Mouse (Mus musculus) neural tube, embryonic 11.5 days (tissue): ENCODE results near the gene Trim80. TPM values are rescaled to one million over a fixed set of nuclear protein-coding genes. Genes with fewer than 3 reads are reported as not detected.
A peak's percentile ranks its signal among the peaks of the same experiment; 100 is the strongest.
"Not testable (repeated sequence)": the region's sequence is repeated elsewhere in the genome, so short reads cannot be mapped to it uniquely, and the experiment has no call there.

ENCODE experiments used
- ATAC-seq: fragments of 200-750 bp; cut with Nextera tagmentation; 2 replicates; pipeline ENCODE4 v1.8.0; 2017; ENCODE audit warnings: moderate number of reproducible peaks, mild to moderate bottlenecking, moderate TSS enrichment, moderate library complexity; ENCODE audit not compliant: insufficient read depth, low FRiP score, low TSS enrichment
- DNase-seq: peaks from one replicate; pipeline ENCODE4 v3.0.0-alpha.2; 2015; ENCODE audit warnings: low spot score
- H3K27ac ChIP-seq: fragments of 300-500 bp; sonication (generic); 2 replicates; pipeline ENCODE4 v1.5.1; 2014; ENCODE audit warnings: low read depth, mild to moderate bottlenecking, low read length
- H3K27me3 ChIP-seq: fragments of 300-500 bp; sonication (generic); 2 replicates; pipeline ENCODE4 v1.6.1; 2014; ENCODE audit warnings: mild to moderate bottlenecking, low read length, mixed read lengths; ENCODE audit not compliant: control insufficient read depth, insufficient read depth
- H3K36me3 ChIP-seq: fragments of 300-500 bp; sonication (generic); 2 replicates; pipeline ENCODE4 v1.6.1; 2014; ENCODE audit warnings: mild to moderate bottlenecking, low read length, moderate library complexity, mixed read lengths; ENCODE audit not compliant: control insufficient read depth, insufficient read depth
- H3K4me1 ChIP-seq: fragments of 300-500 bp; sonication (generic); 2 replicates; pipeline ENCODE4 v1.6.1; 2014; ENCODE audit warnings: low read length, mixed read lengths; ENCODE audit not compliant: control insufficient read depth, insufficient read depth
- H3K4me2 ChIP-seq: fragments of 300-500 bp; sonication (generic); 2 replicates; pipeline ENCODE4 v1.6.1; 2014; ENCODE audit warnings: low read depth, mild to moderate bottlenecking, moderate library complexity
- H3K4me3 ChIP-seq: fragments of 300-500 bp; sonication (generic); 2 replicates; pipeline ENCODE4 v1.5.1; 2014; ENCODE audit warnings: low read depth, low read length
- H3K9ac ChIP-seq: fragments of 300-500 bp; sonication (generic); 2 replicates; pipeline ENCODE4 v1.6.1; 2014; ENCODE audit warnings: mild to moderate bottlenecking, low read length
- H3K9me3 ChIP-seq: fragments of 300-500 bp; sonication (generic); 2 replicates; pipeline ENCODE4 v1.6.1; 2016; ENCODE audit warnings: low read length; ENCODE audit not compliant: control insufficient read depth
- WGBS: fragments of 180-500 bp; shearing (Covaris S2); extraction: QIAGEN DNeasy Blood & Tissue Kit; methylation state at CpG from one replicate; pipeline ENCODE4 v1.1.7; 2014; 5-methylcytosine and 5-hydroxymethylcytosine counted together
- polyA plus RNA-seq: library from polyadenylated mRNA; unstranded; fragments of >200 nt; fragmentation: Nextera tagmentation; extraction: Ambion mirVana; gene quantifications from 2 replicates; pipeline ENCODE4 v1.2.1, GENCODE M21; 2014

Gene Trim80
- polyA plus RNA-seq, 1 experiment from 2014 or later, result not detected

GRCm38 (mm10) chr11:115477388-115477787 lies 37.0 kb downstream of the Trim80 start:
- H3K9me3 ChIP-seq, DNase-seq, H3K4me2 ChIP-seq, H3K27ac ChIP-seq, ATAC-seq, H3K9ac ChIP-seq, H3K4me3 ChIP-seq, H3K36me3 ChIP-seq, H3K27me3 ChIP-seq: not testable (repeated sequence)
- H3K4me1 ChIP-seq, result peaks cover 18% of the 10 kb centered on the region
- 86% methylated on average over 7 of the region's 7 CpGs for WGBS

GRCm38 (mm10) chr11:115478296-115478938 lies 38.1 kb downstream of the Trim80 start:
- Histone ChIP-seq H3K36me3 (no peaks in the 10 kb centered on the region), H3K4me1 (peaks cover 18% of the 10 kb centered on the region), H3K9ac (no peak overlapping the region), H3K27ac (no peak overlapping the region), H3K9me3 (no peaks in the 10 kb centered on the region), H3K4me2 (no peak overlapping the region), H3K27me3 (no peaks in the 10 kb centered on the region), H3K4me3 (no peak overlapping the region)
- ATAC-seq (no peak), DNase-seq (no peak)
- 88% methylated on average over 9 of the region's 9 CpGs for WGBS

GRCm38 (mm10) chr11:115481553-115482259 lies 41.4 kb downstream of the Trim80 start:
- H3K27ac ChIP-seq, result no peak overlapping the region
- H3K27me3 ChIP-seq, result no peaks in the 10 kb centered on the region
- ATAC-seq, result no peak
- no peaks in the 10 kb centered on the region for H3K9me3 ChIP-seq
- no peak overlapping the region for H3K4me2 ChIP-seq
- no peak for DNase-seq
- no peak overlapping the region for H3K4me3 ChIP-seq
- no peak overlapping the region for H3K9ac ChIP-seq
- WGBS, result 81% methylated on average over 6 of the region's 6 CpGs
- H3K36me3 ChIP-seq, result no peaks in the 10 kb centered on the region
- H3K4me1 ChIP-seq, result peaks cover 4% of the 10 kb centered on the region; the same call in 1 of the 2 replicates

- H3K9ac ChIP-seq, result no peak overlapping the region
- WGBS, result 74% methylated on average over 11 of the region's 11 CpGs
These were observed 42.9 kb downstream of the Trim80 start for GRCm38 (mm10) chr11:115483278-115483677.

GRCm38 (mm10) chr11:115483726-115484125 lies 43.4 kb downstream of the Trim80 start:
- Histone ChIP-seq H3K36me3 (no peaks in the 10 kb centered on the region), H3K4me3 (no peak overlapping the region), H3K27ac (no peak overlapping the region), H3K9ac (no peak overlapping the region), H3K9me3 (no peaks in the 10 kb centered on the region), H3K4me1 (peaks cover 2% of the 10 kb centered on the region; the same call in 1 of the 2 replicates), H3K4me2 (no peak overlapping the region), H3K27me3 (no peaks in the 10 kb centered on the region)
- DNase-seq (peak; percentile 83), ATAC-seq (no peak)
- WGBS, result 18% methylated on average over 6 of the region's 6 CpGs

More at GRCm38 (mm10) chr11:115483278-115483677, 42.9 kb downstream of the Trim80 start:
- Histone ChIP-seq H3K36me3 (no peaks in the 10 kb centered on the region), H3K9me3 (no peaks in the 10 kb centered on the region), H3K27me3 (no peaks in the 10 kb centered on the region), H3K4me1 (peaks cover 2% of the 10 kb centered on the region; the same call in 1 of the 2 replicates), H3K4me2 (no peak overlapping the region), H3K27ac (no peak overlapping the region), H3K4me3 (no peak overlapping the region)
- DNase-seq, result no peak
- ATAC-seq, result no peak

- DNase-seq (peak; percentile 44), ATAC-seq (no peak)
- Histone ChIP-seq H3K27ac (no peak overlapping the region), H3K4me1 (peaks cover 2% of the 10 kb centered on the region; the same call in 1 of the 2 replicates), H3K4me3 (no peak overlapping the region), H3K9me3 (no peaks in the 10 kb centered on the region), H3K4me2 (no peak overlapping the region), H3K9ac (no peak overlapping the region), H3K27me3 (no peaks in the 10 kb centered on the region), H3K36me3 (no peaks in the 10 kb centered on the region)
- WGBS, result 50% methylated on average over 12 of the region's 12 CpGs
These were observed 44.8 kb downstream of the Trim80 start for GRCm38 (mm10) chr11:115485155-115485554.

GRCm38 (mm10) chr11:115488551-115489104 lies 48.3 kb downstream of the Trim80 start:
- Histone ChIP-seq H3K9ac (no peak overlapping the region), H3K4me1 (peaks cover 5% of the 10 kb centered on the region), H3K27ac (no peak overlapping the region), H3K36me3 (no peaks in the 10 kb centered on the region), H3K27me3 (no peaks in the 10 kb centered on the region), H3K4me2 (no peak overlapping the region), H3K4me3 (no peak overlapping the region), H3K9me3 (no peaks in the 10 kb centered on the region)
- ATAC-seq, result no peak
- no peak for DNase-seq
- WGBS, result 88% methylated on average over 19 of the region's 19 CpGs

- peak overlapping the region; percentile 56 for H3K4me2 ChIP-seq
- no peak overlapping the region for H3K27ac ChIP-seq
- peaks cover 3% of the 10 kb centered on the region for H3K4me1 ChIP-seq
- no peaks in the 10 kb centered on the region for H3K27me3 ChIP-seq
- DNase-seq, result peak; percentile 38
- ATAC-seq, result peak; percentile 58
- H3K36me3 ChIP-seq, result no peaks in the 10 kb centered on the region
- WGBS, result 28% methylated on average over 25 of the region's 25 CpGs
- peak overlapping the region; percentile 67 for H3K9ac ChIP-seq
- H3K9me3 ChIP-seq, result no peaks in the 10 kb centered on the region
- H3K4me3 ChIP-seq, result peak overlapping the region; percentile 54
These were observed 50.4 kb downstream of the Trim80 start for GRCm38 (mm10) chr11:115490441-115491355.
